Mouse (Mus musculus): ENCODE results near the gene Trrap. TPM values are rescaled to one million over a fixed set of nuclear protein-coding genes. Genes with fewer than 3 reads are reported as not detected.

Trrap gene
- total and polyA plus RNA-seq, 3 experiments: 44.1 to 91.6 (median 45.6) TPM

DNA sequence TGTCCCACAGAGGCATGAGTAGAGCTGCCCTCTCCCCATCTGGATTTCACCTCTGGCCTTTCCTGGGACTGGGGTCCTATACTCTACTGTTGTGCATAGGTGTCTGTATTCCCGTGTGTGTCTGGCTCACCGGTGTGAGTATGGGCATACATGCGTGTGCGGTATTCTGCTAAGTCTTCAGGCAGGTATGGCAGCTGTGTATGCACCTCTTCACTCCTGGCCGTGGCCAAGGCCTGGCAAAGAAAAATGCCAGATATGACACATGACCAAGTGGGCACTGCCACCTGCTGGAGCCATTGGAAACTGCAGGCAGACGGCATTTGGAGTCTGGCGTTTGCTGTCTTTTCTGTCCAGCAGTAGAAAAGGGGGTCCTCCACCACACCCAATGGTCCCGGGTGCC lies 32.6 kb upstream of the Trrap start:
- H3K79me2 ChIP-seq (ENCODE audit: control insufficient read depth, insufficient read depth, low read length, poor library complexity): no peaks in the 10 kb centered on the region
- H3K9me3 ChIP-seq (replicated peaks; ENCODE audit: insufficient read depth, low read length): no peaks in the 10 kb centered on the region
- TF ChIP-seq GABPA (IDR thresholded peaks at IDR 0.05; ENCODE audit: low read depth, low read length): no peak
- TF ChIP-seq USF2 (IDR thresholded peaks at IDR 0.05; ENCODE audit: borderline replicate concordance in 1 of 2, insufficient read depth in 1 of 2, low read depth in 1 of 2, low read length in 2 of 2): 0 out of 4 replicates have a peak, but pooled peaks of 1 of the 2 experiments have one; percentile 23
- TF ChIP-seq MEF2A (IDR thresholded peaks at IDR 0.05; ENCODE audit: extremely low read depth, insufficient replicate concordance, low read depth, low read length, poor library complexity, severe bottlenecking): no peak
- peak; percentile 74 for TF ChIP-seq SMC3 (IDR thresholded peaks at IDR 0.05; ENCODE audit: low read depth, low read length)
- no peak for TF ChIP-seq E2F4 (IDR thresholded peaks at IDR 0.05; ENCODE audit: borderline replicate concordance, low read depth, low read length)
- TF ChIP-seq TCF12 (IDR thresholded peaks at IDR 0.05; ENCODE audit: low read depth, low read length): no peak
- TF ChIP-seq USF1 (IDR thresholded peaks at IDR 0.05; ENCODE audit: low read depth, low read length): peak; percentile 75
- TF ChIP-seq POLR2AphosphoS2 (IDR thresholded peaks at IDR 0.05; ENCODE audit: low read length): no peak
- no peak for TF ChIP-seq TBP (IDR thresholded peaks at IDR 0.05; ENCODE audit: low read depth, low read length)
- no peak for TF ChIP-seq ELF1 (IDR thresholded peaks at IDR 0.05; ENCODE audit: low read depth, low read length)
- TF ChIP-seq MXI1 (IDR thresholded peaks at IDR 0.05; ENCODE audit: low read depth, low read length): no peak
- no peak for TF ChIP-seq ZNF384 (IDR thresholded peaks at IDR 0.05; ENCODE audit: low read depth, low read length)
- TF ChIP-seq CTCF (IDR thresholded peaks at IDR 0.05 in 2 of 3, conservative IDR thresholded peaks at IDR 0.05 in 1 of 3; ENCODE audit: control insufficient read depth in 1 of 3, insufficient read depth in 1 of 3, low read depth in 2 of 3, low read length in 3 of 3, poor library complexity in 1 of 3, severe bottlenecking in 1 of 3): peak; percentile 92 to 94 (median 93)
- no peak for TF ChIP-seq POLR2AphosphoS5 (IDR thresholded peaks at IDR 0.05; ENCODE audit: borderline replicate concordance, low read depth, low read length)
- TF ChIP-seq MAFK (IDR thresholded peaks at IDR 0.05; ENCODE audit: borderline replicate concordance, low read depth, low read length): no peak
- TF ChIP-seq UBTF (IDR thresholded peaks at IDR 0.05; ENCODE audit: borderline replicate concordance, insufficient read depth, low read depth, low read length): no peak
- TF ChIP-seq SIN3A (IDR thresholded peaks at IDR 0.05; ENCODE audit: low read length): no peak
- peak; percentile 63 for TF ChIP-seq ZC3H11A (IDR thresholded peaks at IDR 0.05; ENCODE audit: low read depth, low read length)
- peak; percentile 85 for TF ChIP-seq RAD21 (IDR thresholded peaks at IDR 0.05; ENCODE audit: low read depth, low read length)
- TF ChIP-seq NELFE (IDR thresholded peaks at IDR 0.05; ENCODE audit: low read depth, low read length): no peak
- TF ChIP-seq POLR2A (IDR thresholded peaks at IDR 0.05; ENCODE audit: control insufficient read depth in 1 of 2, insufficient read depth in 1 of 2, low read depth in 1 of 2, low read length in 2 of 2, poor library complexity in 1 of 2): no peak
- no peak for TF ChIP-seq ZKSCAN1 (IDR thresholded peaks at IDR 0.05; ENCODE audit: low read depth, low read length)
- peak; percentile 31; the same call in 1 of the 2 replicates for TF ChIP-seq MAX (IDR thresholded peaks at IDR 0.05; ENCODE audit: low read length)
- TF ChIP-seq HCFC1 (IDR thresholded peaks at IDR 0.05; ENCODE audit: low read depth, low read length): no peak
- no peak for TF ChIP-seq MYB (IDR thresholded peaks at IDR 0.05; ENCODE audit: low read depth, low read length)
- TF ChIP-seq BHLHE40 (IDR thresholded peaks at IDR 0.05; ENCODE audit: borderline replicate concordance, low read depth, low read length): 0 out of 2 replicates have a peak, but pooled peaks have one; percentile 38
- TF ChIP-seq JUND (IDR thresholded peaks at IDR 0.05; ENCODE audit: low read depth, low read length): peak; percentile 36; the same call in 1 of the 2 replicates
- no peak for TF ChIP-seq NRF1 (IDR thresholded peaks at IDR 0.05; ENCODE audit: insufficient read depth, low read depth, low read length, poor library complexity, severe bottlenecking)
- TF ChIP-seq MYC (IDR thresholded peaks at IDR 0.05; ENCODE audit: low read depth, low read length): no peak
- no peak for TF ChIP-seq ETS1 (IDR thresholded peaks at IDR 0.05; ENCODE audit: low read depth, low read length)
- TF ChIP-seq CHD1 (IDR thresholded peaks at IDR 0.05; ENCODE audit: low read depth, low read length): no peak
- no peak for TF ChIP-seq CHD2 (IDR thresholded peaks at IDR 0.05; ENCODE audit: low read length)
- TF ChIP-seq TAL1 (IDR thresholded peaks at IDR 0.05; ENCODE audit: low read length): no peak
- TF ChIP-seq RCOR1 (IDR thresholded peaks at IDR 0.05; ENCODE audit: low read depth, low read length): no peak
- TF ChIP-seq KAT2A (conservative IDR thresholded peaks at IDR 0.05; ENCODE audit: low read depth, low read length): no peak
- H3K27ac ChIP-seq (ENCODE audit: control insufficient read depth, low read depth, low read length): no peak overlapping the region
- H3K36me3 ChIP-seq (ENCODE audit: control insufficient read depth in 1 of 2, insufficient read depth in 2 of 2, low read length in 2 of 2): no peaks in the 10 kb centered on the region
- no peaks in the 10 kb centered on the region for H3K4me1 ChIP-seq (ENCODE audit: control insufficient read depth in 1 of 2, insufficient read depth in 2 of 2, low read length in 2 of 2)
- no peaks in the 10 kb centered on the region for H3K27me3 ChIP-seq (ENCODE audit: control insufficient read depth in 1 of 2, insufficient read depth in 2 of 2, low read length in 2 of 2)
- no peak overlapping the region for H3K4me3 ChIP-seq (ENCODE audit: control insufficient read depth in 1 of 2, insufficient read depth in 1 of 2, low read depth in 2 of 2, low read length in 2 of 2)
- peak; percentile 62 for DNase-seq (ENCODE audit: low read depth, low spot score)
- H3K9ac ChIP-seq (ENCODE audit: control insufficient read depth, low read depth, low read length, poor library complexity, severe bottlenecking): no peak overlapping the region
